Mouse (Mus musculus) colon, adult 2 months (tissue): Measurements from ENCODE around the gene 1110012L19Rik. TPM values are rescaled to one million over a fixed set of nuclear protein-coding genes. Genes with fewer than 3 reads are reported as not detected.

Experiments used
- polyA plus RNA-seq: library from polyadenylated mRNA; depleted of rRNA; stranded (reverse); fragments of >200 nt; gene quantifications from 2 replicates; pipeline ENCODE4 v1.2.3, GENCODE M21; 2012; rRNA removed

The 1110012L19Rik gene
- polyA plus RNA-seq: 3.3 and 5.0 TPM in 2 replicates

DNA sequence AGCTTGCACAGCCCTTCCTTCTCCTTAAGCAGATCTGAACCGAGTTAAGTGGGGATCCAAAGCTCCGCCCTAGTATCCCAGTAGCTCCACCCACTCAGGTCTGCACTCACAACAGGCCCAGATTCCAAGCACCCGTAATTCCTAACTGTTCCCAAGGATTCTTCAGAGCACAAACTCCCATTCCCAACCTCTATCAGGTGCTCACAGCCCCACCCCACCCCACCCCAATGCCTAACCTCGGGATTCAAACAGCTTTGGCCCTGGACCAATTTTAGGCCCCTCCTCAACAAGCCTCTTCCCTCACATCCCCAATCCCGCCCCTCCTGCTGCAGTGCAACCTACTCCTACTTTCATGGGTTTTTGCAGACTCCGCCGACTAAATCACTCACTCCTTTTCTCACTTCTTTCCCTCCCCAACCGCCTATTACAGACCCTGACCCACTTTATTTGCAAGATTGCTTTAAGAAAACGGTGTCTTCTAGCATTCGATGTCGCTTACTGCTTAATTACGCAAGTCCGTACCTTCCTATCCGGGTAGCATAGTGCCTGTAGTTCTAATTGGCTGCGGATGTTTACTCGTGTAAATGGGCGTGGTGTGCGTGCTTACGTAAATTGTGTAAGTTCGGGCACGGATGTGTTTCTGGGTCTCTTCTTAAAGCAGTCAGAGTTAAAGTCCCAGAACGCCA lies at the start of gene 1110012L19Rik:
TSS of gene 1110012L19Rik (plus strand) at position 602 of the 686 bp plus-strand sequence.

DNA sequence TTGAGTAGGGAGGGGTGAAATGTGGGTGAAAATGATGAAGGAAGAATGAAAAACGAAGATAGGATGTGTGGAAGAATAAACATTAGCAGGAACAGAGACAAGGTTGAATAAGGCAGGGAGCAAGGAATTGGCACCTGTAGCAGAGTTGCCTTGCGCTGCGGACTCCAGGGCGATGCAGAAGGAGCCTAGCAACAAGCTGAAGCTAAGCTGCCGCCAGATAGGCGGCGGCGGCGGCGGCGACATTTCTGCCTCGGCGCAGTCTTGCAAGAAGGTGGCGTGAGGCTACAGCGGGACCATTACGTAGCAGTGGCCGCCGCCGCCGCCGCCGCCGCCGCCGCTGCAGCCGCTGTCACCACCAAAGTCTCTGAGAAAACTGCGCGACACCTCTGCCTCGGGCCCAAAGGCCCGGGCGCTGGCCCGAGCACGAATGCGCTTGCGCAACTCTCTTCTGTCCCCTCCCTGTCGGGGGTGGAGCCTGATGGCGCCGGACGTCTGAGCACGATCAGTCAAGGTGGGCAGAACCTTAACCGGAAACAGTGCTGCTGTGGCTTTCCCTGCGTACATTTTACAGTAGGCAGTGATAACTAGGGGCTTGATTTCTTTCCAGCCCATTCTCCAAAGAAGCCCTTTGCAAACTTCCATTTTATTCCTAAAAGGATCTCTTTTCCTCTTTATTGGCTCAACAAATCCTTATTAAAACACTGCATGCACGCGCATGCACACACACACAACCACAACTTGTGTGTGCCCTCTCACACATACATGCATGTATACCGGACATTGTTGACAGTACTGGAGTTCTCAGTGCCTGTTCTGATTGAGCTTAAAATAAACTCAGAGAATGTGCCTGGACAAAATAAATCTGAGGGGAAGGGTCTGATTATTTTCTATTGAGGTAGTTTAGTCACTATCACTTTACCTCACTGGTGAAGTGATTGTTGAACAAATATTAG lies 20.7 kb upstream of the 1110012L19Rik start, which contains the start of gene Ids:
TSS of gene Ids (minus strand) at position 424 of the 953 bp plus-strand sequence.

Other genes with a start within 250 kb of the 1110012L19Rik start
- 12.1 and 16.7 TPM in 2 replicates for gene Ids, start 20.8 kb upstream of the 1110012L19Rik start, polyA plus RNA-seq
- 10.2 and 11.7 TPM in 2 replicates for gene Tmem185a, start 91.3 kb downstream of the 1110012L19Rik start, polyA plus RNA-seq